29 mouse cellular contexts compared by ENCODE assay signal in the genomic region with DNA sequence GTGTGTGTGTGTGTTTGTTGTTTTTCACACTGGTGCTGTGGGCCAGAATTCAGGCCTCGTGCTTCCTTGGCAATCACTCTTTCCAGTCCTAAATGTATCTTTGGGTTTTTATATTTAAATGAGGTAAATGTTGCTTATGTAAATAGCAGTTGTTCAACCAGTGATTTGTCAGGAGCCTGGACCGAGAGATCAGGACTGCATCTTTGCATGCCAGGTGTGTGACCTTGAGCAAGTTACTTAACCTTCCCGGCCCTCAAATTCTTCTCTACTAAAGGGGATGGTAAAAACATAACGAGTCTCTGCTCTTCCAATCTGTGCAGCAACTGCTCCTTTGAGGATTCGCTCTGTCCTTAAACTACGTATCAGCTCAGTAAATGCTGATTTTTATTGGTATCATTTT. TPM values are rescaled to one million over a fixed set of nuclear protein-coding genes. Genes with fewer than 3 reads are reported as not detected.
DNase-seq lines count a peak whose midpoint lies in the region; ATAC-seq lines count a peak whose summit lies in the region.
"Had no signal": no experiment of that assay in that cellular context is flagged by ENCODE, and none has a peak within 500 bp of the region (broad histone marks: within the 10 kb centered on the region; RNA-seq: fewer than 3 reads in every experiment).

No protein-coding gene starts in this region.

- peaks cover 9% of the 10 kb centered on the region for H3K4me1 ChIP-seq in midbrain, embryonic 11.5 days (ENCODE audit: control insufficient read depth, insufficient read depth, low read length)
- no peaks in the 10 kb centered on the region for H3K4me1 ChIP-seq in midbrain, embryonic 16.5 days (ENCODE audit: control insufficient read depth, insufficient read depth, low read length)
- H3K4me1 ChIP-seq in hindbrain, embryonic 13.5 days (replicated peaks), result no peaks in the 10 kb centered on the region

- DNase-seq in midbrain, embryonic 11.5 days (ENCODE audit: low spot score, missing footprints), result peak; percentile 47
- DNase-seq in ES-CJ7 (ENCODE audit: low read depth, low spot score), result peak; percentile 85
- peak; percentile 80 for DNase-seq in ZHBTc4 (ENCODE audit: low read depth, low spot score)
- DNase-seq in adrenal gland, adult (ENCODE audit: inconsistent age in 2 of 2, low spot score in 1 of 2), result no peak
- DNase-seq: adrenal gland, postnatal 10 days; adrenal gland, postnatal 36 days; cerebellum, adult 18-20 months; cerebellum, adult 9-10 months; cerebellum, postnatal 14 days; gastrocnemius, postnatal 10 days; gastrocnemius, postnatal 36 days; heart, postnatal 10 days; heart, postnatal 36 days had no signal

- H3K27ac ChIP-seq in midbrain, embryonic 11.5 days (ENCODE audit: low read depth, low read length), result no peak overlapping the region
- no peak overlapping the region for H3K27ac ChIP-seq in midbrain, embryonic 16.5 days (ENCODE audit: low read length)
- no peak overlapping the region for H3K27ac ChIP-seq in hindbrain, embryonic 13.5 days
- H3K27ac ChIP-seq: forebrain, embryonic 10.5 days; forebrain, embryonic 13.5 days; heart, embryonic 15.5 days; hindbrain, embryonic 14.5 days; hindbrain, postnatal 0 days had no signal

- ATAC-seq in midbrain, embryonic 11.5 days (ENCODE audit: low FRiP score), result no peak
- no peak for ATAC-seq in midbrain, embryonic 16.5 days
- no peak for ATAC-seq in hindbrain, embryonic 13.5 days (ENCODE audit: low FRiP score)
- ATAC-seq: CD4-positive, CD25-positive, alpha-beta regulatory T cell, adult 4 months; forebrain, embryonic 13.5 days; forebrain, embryonic 16.5 days; hindbrain, postnatal 0 days; inflammation-experienced regulatory T-cells, adult 6 months; intestine, embryonic 16.5 days had no signal

- no peak overlapping the region for H3K9ac ChIP-seq in midbrain, embryonic 11.5 days (ENCODE audit: low read length)
- no peak overlapping the region for H3K9ac ChIP-seq in midbrain, embryonic 16.5 days (ENCODE audit: low read depth, low read length)
- no peak overlapping the region for H3K9ac ChIP-seq in hindbrain, embryonic 13.5 days
- H3K9ac ChIP-seq: forebrain, embryonic 13.5 days; heart, embryonic 12.5 days; heart, embryonic 15.5 days; hindbrain, embryonic 14.5 days had no signal

- no peaks in the 10 kb centered on the region for H3K9me3 ChIP-seq in midbrain, embryonic 11.5 days (ENCODE audit: control insufficient read depth, low read length)
- H3K9me3 ChIP-seq in midbrain, embryonic 16.5 days (replicated peaks; ENCODE audit: control insufficient read depth, low read length, poor library complexity, severe bottlenecking), result no peaks in the 10 kb centered on the region
- H3K9me3 ChIP-seq in hindbrain, embryonic 13.5 days, result no peaks in the 10 kb centered on the region
- H3K9me3 ChIP-seq: forebrain, embryonic 10.5 days; forebrain, embryonic 13.5 days; heart, embryonic 12.5 days; heart, embryonic 15.5 days; hindbrain, embryonic 10.5 days had no signal

- H3K4me3 ChIP-seq in midbrain, embryonic 11.5 days (ENCODE audit: low read depth, low read length), result no peak overlapping the region
- H3K4me3 ChIP-seq in midbrain, embryonic 16.5 days (ENCODE audit: low read depth, low read length), result no peak overlapping the region
- H3K4me3 ChIP-seq in hindbrain, embryonic 13.5 days, result no peak overlapping the region
- H3K4me3 ChIP-seq: forebrain, embryonic 10.5 days; forebrain, embryonic 13.5 days; heart, embryonic 12.5 days; heart, embryonic 15.5 days; hindbrain, embryonic 10.5 days had no signal

- no peaks in the 10 kb centered on the region for H3K27me3 ChIP-seq in midbrain, embryonic 11.5 days (ENCODE audit: control insufficient read depth, insufficient read depth, low read length)
- H3K27me3 ChIP-seq in midbrain, embryonic 16.5 days (ENCODE audit: control insufficient read depth, insufficient read depth, low read depth, low read length), result no peaks in the 10 kb centered on the region
- no peaks in the 10 kb centered on the region for H3K27me3 ChIP-seq in hindbrain, embryonic 13.5 days
- H3K27me3 ChIP-seq: forebrain, embryonic 13.5 days; heart, embryonic 12.5 days; heart, embryonic 15.5 days had no signal

- 72% methylated on average over 6 of the region's 6 CpGs for WGBS in midbrain, embryonic 11.5 days
- WGBS in midbrain, embryonic 16.5 days, result 71% methylated on average over 6 of the region's 6 CpGs
- 69% methylated on average over 6 of the region's 6 CpGs for WGBS in hindbrain, embryonic 13.5 days

- no peaks in the 10 kb centered on the region for H3K36me3 ChIP-seq in midbrain, embryonic 11.5 days (ENCODE audit: control insufficient read depth, insufficient read depth, low read length)
- no peaks in the 10 kb centered on the region for H3K36me3 ChIP-seq in midbrain, embryonic 16.5 days (ENCODE audit: control insufficient read depth, insufficient read depth, low read length)
- no peaks in the 10 kb centered on the region for H3K36me3 ChIP-seq in hindbrain, embryonic 13.5 days
- H3K36me3 ChIP-seq: forebrain, embryonic 10.5 days; heart, embryonic 12.5 days; heart, embryonic 15.5 days; hindbrain, embryonic 10.5 days had no signal

- H3K4me2 ChIP-seq in midbrain, embryonic 11.5 days, result no peak overlapping the region
- H3K4me2 ChIP-seq in midbrain, embryonic 16.5 days (ENCODE audit: low read length), result no peak overlapping the region
- no peak overlapping the region for H3K4me2 ChIP-seq in hindbrain, embryonic 13.5 days
- H3K4me2 ChIP-seq: forebrain, embryonic 13.5 days; heart, embryonic 12.5 days; heart, embryonic 15.5 days; hindbrain, embryonic 14.5 days had no signal

RNA-seq across cellular contexts. Expression of a gene that starts 25.4 kb away (rescaled TPM):
- polyA plus RNA-seq in midbrain, embryonic 11.5 days (2014; fragmentation: Nextera tagmentation; extraction: Ambion mirVana), result not detected in 2 replicates
- polyA plus RNA-seq in midbrain, embryonic 16.5 days (2015; fragmentation: Nextera tagmentation; extraction: Ambion mirVana), result not detected in 2 replicates
- not detected in 2 replicates for polyA plus RNA-seq in hindbrain, embryonic 13.5 days (2015; fragmentation: Nextera tagmentation; extraction: Ambion mirVana)
- polyA plus RNA-seq: C2C12; CD4-positive, CD25-positive, alpha-beta regulatory T cell, adult 4 months; embryonic facial prominence, embryonic 11.5 days; embryonic facial prominence, embryonic 14.5 days; forebrain, embryonic 10.5 days; forebrain, embryonic 13.5 days; forebrain, embryonic 16.5 days; heart, embryonic 12.5 days; heart, embryonic 15.5 days; hindbrain, embryonic 10.5 days; hindbrain, embryonic 14.5 days; hindbrain, postnatal 0 days; inflammation-experienced regulatory T-cells, adult 6 months; intestine, embryonic 16.5 days had no signal

Comparison
In these comparisons a context has a peak if more than half of its experiments do, and no peak if none do; other contexts are left out.
1. DNase-seq: peak in midbrain, embryonic 11.5 days (single experiment), ES-CJ7 (single experiment) and ZHBTc4 (single experiment); none in adrenal gland, adult (0 of 2).